Mouse (Mus musculus) brain, embryonic 14.5 days (tissue): ENCODE measurements around the gene Csad.

Experiments used
- CTCF ChIP-seq: fragments of 200-500 bp; IDR thresholded peaks from 2 replicates; pipeline ENCODE4 v1.5.1; 2012; ENCODE audit warnings: inconsistent platforms, mild to moderate bottlenecking, moderate library complexity, borderline replicate concordance; ENCODE audit not compliant: insufficient read depth, insufficient read length; ENCODE audit errors: extremely low read depth
- POLR2A ChIP-seq: fragments of 200-500 bp; IDR thresholded peaks from 2 replicates; pipeline ENCODE4 v1.6.1; 2012; ENCODE audit warnings: mild to moderate bottlenecking, inconsistent platforms, borderline replicate concordance; ENCODE audit not compliant: poor library complexity, insufficient read depth, insufficient read length, severe bottlenecking; ENCODE audit errors: extremely low read depth

- TF ChIP-seq POLR2A (no peak), CTCF (no peak)
Observed at GRCm38 (mm10) chr15:102207351-102207750, 2.8 kb upstream of the Csad start.
